Mouse (Mus musculus): ENCODE data around the gene Dlx5.

DNA sequence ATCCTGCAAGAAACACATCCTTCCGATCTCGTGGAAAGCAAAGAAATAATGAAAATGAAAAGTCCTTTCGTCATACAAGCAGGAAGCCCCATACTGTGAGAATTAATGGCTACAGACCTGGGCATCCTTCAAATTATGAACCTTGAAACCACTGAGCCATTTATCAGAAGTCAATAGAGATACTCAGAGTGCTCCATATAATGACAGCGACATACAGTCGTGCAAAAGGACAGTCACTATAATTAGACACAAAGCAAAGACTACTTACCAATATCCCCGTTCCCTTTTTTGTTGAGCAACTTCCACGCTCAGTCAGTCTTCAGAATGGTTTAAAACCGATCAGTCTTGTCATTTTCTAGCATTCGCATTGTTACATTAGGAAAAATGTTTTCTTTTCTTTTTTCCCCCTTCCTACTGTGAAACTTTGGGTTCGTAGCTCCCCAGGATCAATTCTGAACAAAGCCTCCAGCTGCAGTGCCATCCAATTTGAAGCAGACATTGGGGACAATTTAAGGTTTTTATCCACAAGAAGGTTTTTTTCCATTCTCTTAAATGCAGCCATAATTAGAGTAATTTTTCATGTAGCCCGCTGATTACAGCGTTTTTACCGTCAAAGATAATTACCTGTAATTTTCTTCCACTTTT, 12.7 kb downstream of the Dlx5 start:
- TF ChIP-seq POLR2A (IDR thresholded peaks at IDR 0.05; ENCODE audit: low read depth, low read length) (no peak), CTCF (conservative IDR thresholded peaks at IDR 0.05 in 1 of 2, IDR thresholded peaks at IDR 0.05 in 1 of 2; ENCODE audit: low read depth in 2 of 2, low read length in 2 of 2) (no peak), ETS1 (conservative IDR thresholded peaks at IDR 0.05; ENCODE audit: low read depth, low read length) (no peak), USF1 (IDR thresholded peaks at IDR 0.05; ENCODE audit: low read depth, low read length) (no peak), RCOR1 (conservative IDR thresholded peaks at IDR 0.05; ENCODE audit: low read depth, low read length) (no peak), ZKSCAN1 (IDR thresholded peaks at IDR 0.05; ENCODE audit: borderline replicate concordance, low read depth, low read length) (no peak), MAFK (IDR thresholded peaks at IDR 0.05; ENCODE audit: insufficient replicate concordance, low read length) (no peak), CHD2 (IDR thresholded peaks at IDR 0.05; ENCODE audit: low read length) (no peak), MAX (IDR thresholded peaks at IDR 0.05; ENCODE audit: low read length) (no peak), EP300 (IDR thresholded peaks at IDR 0.05; ENCODE audit: low read length) (no peak), NRF1 (IDR thresholded peaks at IDR 0.05; ENCODE audit: low read depth, low read length) (no peak), GABPA (IDR thresholded peaks at IDR 0.05; ENCODE audit: insufficient replicate concordance, low read depth, low read length) (no peak)

All from CH12.LX (cell line).